Mouse (Mus musculus): Measurements from ENCODE around the gene Pet100.

The Pet100 gene

DNA sequence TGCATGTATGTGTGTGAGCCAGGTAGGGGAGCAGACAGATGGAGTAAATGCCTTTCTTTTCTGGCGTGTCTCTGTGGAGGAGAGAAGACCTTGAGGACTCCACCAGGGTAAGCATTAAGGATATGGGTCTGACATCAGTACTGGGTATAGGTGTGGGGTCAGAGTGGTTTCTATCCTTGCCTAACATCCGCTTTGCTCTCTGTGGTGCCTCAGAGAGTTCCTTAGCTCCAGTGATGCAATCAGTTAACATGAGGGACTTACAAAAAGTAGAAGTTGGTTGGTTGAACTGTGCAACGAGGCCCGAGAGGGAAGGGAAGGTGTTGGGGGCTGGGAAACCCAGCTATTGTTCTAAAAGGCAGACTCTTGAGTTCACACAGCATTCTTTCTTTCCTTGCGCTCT is 43.1 kb downstream of the Pet100 start:
- in situ Hi-C loops (cut with MboI; ENCODE audit: low pct_unique_long_range_greater_than_20kb in 1 of 2, low sequenced_read_pairs in 2 of 2, unreplicated experiment in 1 of 2): no loop called here

DNA sequence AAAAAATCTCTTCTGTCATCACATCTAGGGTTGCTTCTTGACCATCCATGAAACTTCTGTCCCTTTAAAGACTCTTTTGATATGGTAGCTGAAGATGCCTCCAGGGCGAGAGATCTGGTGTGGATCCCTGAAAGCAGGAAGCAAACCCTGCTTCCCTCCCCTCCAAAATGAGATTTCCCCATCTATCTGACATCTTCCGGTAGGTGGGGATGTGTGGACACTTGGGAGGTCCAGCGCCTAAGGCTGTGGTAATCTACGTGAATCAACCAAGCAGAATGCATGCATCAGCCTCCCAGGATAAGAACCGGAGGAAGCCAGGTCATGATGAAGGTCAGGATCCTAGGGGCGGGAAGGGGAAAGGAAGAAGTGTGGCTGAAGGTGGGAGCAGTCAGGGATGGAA is 44.2 kb downstream of the Pet100 start, which contains the start of gene Mcemp1:
Mcemp1 (plus strand) TSS at position 248 of the 400 bp plus-strand sequence.
- in situ Hi-C loops (cut with MboI; ENCODE audit: low pct_unique_long_range_greater_than_20kb in 1 of 2, low sequenced_read_pairs in 2 of 2, unreplicated experiment in 1 of 2): no loop called here

DNA sequence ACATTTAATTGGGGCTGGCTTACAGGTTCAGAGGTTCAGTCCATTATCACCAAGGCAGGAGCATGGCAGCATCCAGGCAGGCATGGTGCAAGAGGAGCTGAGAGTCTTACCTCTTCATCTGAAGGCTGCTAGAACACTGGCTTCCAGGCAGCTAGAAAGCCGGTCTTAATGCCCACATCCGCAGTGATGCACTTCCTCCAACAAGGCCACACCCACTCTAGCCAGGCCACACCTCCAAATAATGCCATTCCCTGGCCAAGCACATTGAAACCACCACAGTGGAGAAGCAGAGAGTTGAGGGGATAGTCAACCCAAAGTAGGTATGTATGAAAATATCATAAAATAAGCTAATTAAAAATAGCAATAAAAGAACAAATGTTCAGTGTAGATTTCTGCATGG is 49.0 kb downstream of the Pet100 start:
- in situ Hi-C loops (cut with MboI; ENCODE audit: low pct_unique_long_range_greater_than_20kb in 1 of 2, low sequenced_read_pairs in 2 of 2, unreplicated experiment in 1 of 2): loop anchor here in 1 of 2 experiments (5.0 kb wide), 2 partner anchors 33 to 98 kb away; no protein-coding TSS in a partner anchor

DNA sequence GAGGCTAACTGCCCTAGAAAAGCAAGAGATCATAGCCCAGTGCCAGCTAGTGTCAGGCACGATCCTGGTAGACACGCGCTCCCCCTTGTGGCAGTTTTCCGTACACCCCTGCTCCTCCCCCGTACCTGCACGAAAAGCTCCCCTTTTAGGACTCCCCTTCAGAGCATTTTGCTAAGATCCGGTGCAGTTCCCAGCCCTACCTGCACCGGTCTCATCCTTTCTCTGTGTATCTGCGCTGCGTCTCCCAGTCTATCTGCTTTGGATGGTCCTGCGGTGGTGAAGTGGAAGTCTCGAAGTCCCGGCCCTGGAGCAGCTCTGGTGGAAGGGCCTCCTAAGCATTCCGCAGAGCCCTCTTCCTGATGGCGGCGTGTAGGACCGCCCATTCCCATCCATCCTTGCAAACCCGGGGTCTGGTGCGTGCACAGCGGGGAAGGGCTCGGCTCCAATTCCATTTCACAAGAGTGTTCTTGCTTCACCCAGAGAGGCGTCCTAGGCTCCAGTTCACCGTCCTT is 50.7 kb downstream of the Pet100 start, which contains the start of gene Fcor:
Fcor (minus strand) TSS at position 383 of the 512 bp plus-strand sequence.
- in situ Hi-C loops (cut with MboI; ENCODE audit: low pct_unique_long_range_greater_than_20kb in 1 of 2, low sequenced_read_pairs in 2 of 2, unreplicated experiment in 1 of 2): loop anchor here in 1 of 2 experiments (5.0 kb wide), 2 partner anchors 35 to 100 kb away; no protein-coding TSS in a partner anchor

DNA sequence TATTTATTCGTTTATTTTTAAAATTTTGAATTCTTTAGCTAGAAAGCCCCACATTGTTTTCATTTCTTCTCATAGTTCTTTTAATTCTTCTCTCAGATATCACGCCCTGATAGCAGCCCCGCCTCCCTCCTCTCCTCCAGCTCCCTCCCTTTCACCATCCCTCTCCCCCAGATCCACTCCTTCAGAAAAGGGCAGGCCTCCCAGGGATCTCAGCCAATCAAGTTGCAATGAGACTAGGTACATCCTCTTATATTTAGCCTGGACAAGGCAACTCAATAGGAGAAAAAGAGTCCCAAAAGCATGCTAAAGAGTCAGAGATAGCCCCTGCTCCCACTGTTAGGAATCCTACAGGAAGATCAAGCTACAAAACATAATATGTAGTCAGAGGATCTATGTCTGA is 53.3 kb downstream of the Pet100 start:
- in situ Hi-C loops (cut with MboI; ENCODE audit: low pct_unique_long_range_greater_than_20kb in 1 of 2, low sequenced_read_pairs in 2 of 2, unreplicated experiment in 1 of 2): loop anchor here in 1 of 2 experiments (5.0 kb wide), 2 partner anchors 37 to 102 kb away; no protein-coding TSS in a partner anchor
